Mouse (Mus musculus): Measurements from ENCODE around the gene Adi1. TPM values are rescaled to one million over a fixed set of nuclear protein-coding genes. Genes with fewer than 3 reads are reported as not detected.
A peak's percentile ranks its signal among the peaks of the same experiment; 100 is the strongest.

Gene Adi1
- 40.7 and 41.7 TPM in 2 replicates for polyA plus RNA-seq (2012; rRNA removed)

DNA sequence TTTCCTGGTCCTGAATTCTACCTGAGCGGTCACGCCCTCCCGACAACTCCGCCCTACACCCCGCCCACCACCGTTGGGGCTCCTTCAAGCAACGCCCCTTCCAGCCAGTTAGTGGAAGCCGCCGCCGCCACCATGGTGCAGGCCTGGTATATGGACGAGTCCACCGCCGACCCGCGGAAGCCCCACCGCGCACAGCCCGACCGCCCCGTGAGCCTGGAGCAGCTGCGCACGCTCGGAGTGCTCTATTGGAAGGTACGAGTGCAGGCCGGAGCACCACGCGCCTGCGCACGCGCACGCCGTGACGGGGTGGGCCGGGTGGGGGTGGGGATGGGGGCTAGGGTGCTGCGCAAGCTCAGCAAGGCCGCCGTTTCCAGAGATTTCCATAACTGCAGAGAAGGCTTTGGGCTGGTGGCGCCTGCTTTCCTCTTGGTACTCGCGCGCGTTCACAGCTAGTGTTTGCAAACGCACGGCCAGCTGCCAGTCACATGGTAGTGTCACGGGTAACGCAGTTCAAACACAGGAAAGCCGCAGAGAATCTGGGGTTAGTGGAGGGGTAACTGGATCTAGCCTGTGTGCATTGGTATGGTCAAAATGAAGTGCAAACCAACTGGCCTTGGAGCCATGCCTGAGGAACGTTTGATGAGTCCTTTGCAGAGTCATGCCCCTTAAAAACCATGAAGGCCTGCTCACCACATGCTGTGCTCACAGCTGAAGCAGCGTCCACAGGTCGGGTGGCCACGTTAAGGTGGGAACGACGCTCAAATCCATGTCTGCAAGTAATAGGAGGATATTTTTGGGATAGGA, at the start of gene Adi1:
Adi1 (plus strand) TSS at position 111 of the 804 bp plus-strand sequence.
- peak within 1 kb of the TSS; percentile 85 for H3K27ac ChIP-seq (ENCODE audit: insufficient read depth, low read length)
- no peak for TF ChIP-seq CTCF (IDR thresholded peaks at IDR 0.05; ENCODE audit: extremely low read depth, insufficient read depth, low read length)
- TF ChIP-seq POLR2A (IDR thresholded peaks at IDR 0.05; ENCODE audit: extremely low read depth, insufficient read depth, low read length): peak; percentile 63
- H3K4me3 ChIP-seq (ENCODE audit: insufficient read depth, low read length): peak within 1 kb of the TSS; percentile 67
- H3K4me1 ChIP-seq (ENCODE audit: control insufficient read depth, insufficient read depth, low read length): peaks cover 4% of the 10 kb centered on the region

DNA sequence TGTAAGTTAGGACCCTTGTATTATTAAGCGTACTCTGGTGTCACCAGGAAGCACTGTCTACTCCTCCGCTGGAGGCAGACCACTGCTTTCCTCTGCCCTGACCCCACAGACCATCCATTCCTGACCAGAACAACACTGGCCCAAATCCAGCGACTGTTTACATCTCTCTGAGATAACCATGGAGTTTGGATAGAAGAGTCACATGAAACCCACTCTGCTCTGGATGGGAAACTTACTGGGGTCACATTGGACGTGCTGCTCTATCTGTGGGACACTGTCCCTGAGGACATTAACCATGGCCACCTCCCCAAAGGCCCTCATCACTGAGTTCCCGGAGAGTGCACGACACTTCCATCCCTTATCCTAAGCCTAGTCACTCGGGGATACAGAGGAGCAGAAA, 49.6 kb upstream of the Adi1 start:
- Histone ChIP-seq H3K27ac (ENCODE audit: insufficient read depth, low read length) (no peak overlapping the region), H3K4me1 (ENCODE audit: control insufficient read depth, insufficient read depth, low read length) (no peaks in the 10 kb centered on the region), H3K4me3 (ENCODE audit: insufficient read depth, low read length) (no peak overlapping the region)
- no peak for TF ChIP-seq POLR2A (IDR thresholded peaks at IDR 0.05; ENCODE audit: extremely low read depth, insufficient read depth, low read length)
- no peak for TF ChIP-seq CTCF (IDR thresholded peaks at IDR 0.05; ENCODE audit: extremely low read depth, insufficient read depth, low read length)

DNA sequence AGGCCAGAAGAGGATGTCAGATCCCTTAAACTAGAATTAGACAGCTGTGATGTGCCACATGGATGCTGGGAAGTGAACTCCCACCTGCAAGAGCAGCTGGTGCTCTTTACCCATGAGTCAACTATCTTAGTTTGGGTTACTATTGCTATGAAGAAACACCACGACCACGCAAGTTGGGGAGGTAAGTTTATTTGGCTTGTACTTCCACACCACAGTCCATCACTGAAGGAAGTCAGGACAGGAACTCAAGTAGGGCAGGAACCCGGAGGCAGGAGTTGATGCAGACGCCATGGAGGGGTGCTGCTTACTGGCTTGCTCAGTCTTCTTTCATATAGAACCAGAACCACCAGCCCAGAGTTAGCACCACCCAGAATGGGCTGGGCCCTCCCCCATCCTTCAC, 47.9 kb upstream of the Adi1 start:
- H3K4me3 ChIP-seq (ENCODE audit: insufficient read depth, low read length): no peak overlapping the region
- no peak for TF ChIP-seq CTCF (IDR thresholded peaks at IDR 0.05; ENCODE audit: extremely low read depth, insufficient read depth, low read length)
- no peak for TF ChIP-seq POLR2A (IDR thresholded peaks at IDR 0.05; ENCODE audit: extremely low read depth, insufficient read depth, low read length)
- H3K4me1 ChIP-seq (ENCODE audit: control insufficient read depth, insufficient read depth, low read length): no peaks in the 10 kb centered on the region
- H3K27ac ChIP-seq (ENCODE audit: insufficient read depth, low read length): no peak overlapping the region

GRCm38 (mm10) chr12:28628436-28628835, 46.6 kb upstream of the Adi1 start:
- no peak overlapping the region for H3K4me3 ChIP-seq (ENCODE audit: insufficient read depth, low read length)
- TF ChIP-seq CTCF (IDR thresholded peaks at IDR 0.05; ENCODE audit: extremely low read depth, insufficient read depth, low read length): no peak
- TF ChIP-seq POLR2A (IDR thresholded peaks at IDR 0.05; ENCODE audit: extremely low read depth, insufficient read depth, low read length): no peak
- H3K4me1 ChIP-seq (ENCODE audit: control insufficient read depth, insufficient read depth, low read length): no peaks in the 10 kb centered on the region
- H3K27ac ChIP-seq (ENCODE audit: insufficient read depth, low read length): no peak overlapping the region

GRCm38 (mm10) chr12:28635058-28635534, 39.9 kb upstream of the Adi1 start:
- TF ChIP-seq POLR2A (IDR thresholded peaks at IDR 0.05; ENCODE audit: extremely low read depth, insufficient read depth, low read length) (no peak), CTCF (IDR thresholded peaks at IDR 0.05; ENCODE audit: extremely low read depth, insufficient read depth, low read length) (no peak)
- H3K4me3 ChIP-seq (ENCODE audit: insufficient read depth, low read length): peak overlapping the region; percentile 73
- H3K27ac ChIP-seq (ENCODE audit: insufficient read depth, low read length): 0 out of 2 replicates have a peak overlapping the region, but pooled peaks have one; percentile 17
- peaks cover 5% of the 10 kb centered on the region for H3K4me1 ChIP-seq (ENCODE audit: control insufficient read depth, insufficient read depth, low read length)

- TF ChIP-seq POLR2A (IDR thresholded peaks at IDR 0.05; ENCODE audit: extremely low read depth, insufficient read depth, low read length) (peak; percentile 79), CTCF (IDR thresholded peaks at IDR 0.05; ENCODE audit: extremely low read depth, insufficient read depth, low read length) (no peak)
- H3K4me1 ChIP-seq (ENCODE audit: control insufficient read depth, insufficient read depth, low read length): peaks cover 5% of the 10 kb centered on the region
- H3K4me3 ChIP-seq (ENCODE audit: insufficient read depth, low read length): peak within 1 kb of the TSS; percentile 73
- peak within 1 kb of the TSS; percentile 17; the same call in 1 of the 2 replicates for H3K27ac ChIP-seq (ENCODE audit: insufficient read depth, low read length)
These were observed 39.2 kb upstream of the Adi1 start, which contains the start of gene Rps7 for GRCm38 (mm10) chr12:28635535-28636476. Gene Rps7, minus strand, starts transcription at chr12:28635953.

- peaks cover 5% of the 10 kb centered on the region for H3K4me1 ChIP-seq (ENCODE audit: control insufficient read depth, insufficient read depth, low read length)
- peak overlapping the region; percentile 73; the same call in 1 of the 2 replicates for H3K4me3 ChIP-seq (ENCODE audit: insufficient read depth, low read length)
- no peak for TF ChIP-seq CTCF (IDR thresholded peaks at IDR 0.05; ENCODE audit: extremely low read depth, insufficient read depth, low read length)
- TF ChIP-seq POLR2A (IDR thresholded peaks at IDR 0.05; ENCODE audit: extremely low read depth, insufficient read depth, low read length): no peak
- H3K27ac ChIP-seq (ENCODE audit: insufficient read depth, low read length): no peak overlapping the region
These were observed 38.5 kb upstream of the Adi1 start for GRCm38 (mm10) chr12:28636543-28636942.

GRCm38 (mm10) chr12:28638778-28639177, 36.3 kb upstream of the Adi1 start:
- H3K4me1 ChIP-seq (ENCODE audit: control insufficient read depth, insufficient read depth, low read length): peaks cover 5% of the 10 kb centered on the region
- no peak overlapping the region for H3K4me3 ChIP-seq (ENCODE audit: insufficient read depth, low read length)
- H3K27ac ChIP-seq (ENCODE audit: insufficient read depth, low read length): no peak overlapping the region
- no peak for TF ChIP-seq CTCF (IDR thresholded peaks at IDR 0.05; ENCODE audit: extremely low read depth, insufficient read depth, low read length)
- no peak for TF ChIP-seq POLR2A (IDR thresholded peaks at IDR 0.05; ENCODE audit: extremely low read depth, insufficient read depth, low read length)

Measured in cortical plate, adult 2 months (tissue).